Comparison of ENCODE assay signal across 20 mouse cellular contexts in the genomic region with DNA sequence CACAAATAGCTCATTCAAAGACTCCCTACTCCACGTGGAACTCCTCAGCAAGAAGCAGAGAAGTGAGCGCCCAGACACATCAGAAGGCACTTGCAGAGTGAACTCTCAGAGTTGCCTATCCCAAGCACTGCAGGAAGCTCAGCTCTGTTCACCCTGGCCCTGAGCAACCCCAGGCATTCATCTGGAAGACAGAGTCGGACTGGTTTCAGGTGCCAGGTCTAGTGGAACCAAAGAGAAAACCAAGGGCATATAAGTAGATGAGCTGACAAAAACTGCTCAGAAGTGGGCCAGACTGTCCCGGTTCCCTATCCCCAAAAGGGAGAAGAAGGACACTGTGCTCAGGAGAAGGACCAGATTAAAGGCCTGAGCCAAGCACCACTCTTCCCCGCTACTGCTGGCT. TPM values are rescaled to one million over a fixed set of nuclear protein-coding genes. Genes with fewer than 3 reads are reported as not detected.
"Had no signal": no experiment of that assay in that cellular context is flagged by ENCODE, and none has a peak within 500 bp of the region (broad histone marks: within the 10 kb centered on the region; RNA-seq: fewer than 3 reads in every experiment).

No protein-coding gene starts in this region.

- H3K36me3 ChIP-seq: lung, embryonic 15.5 days; midbrain, embryonic 13.5 days; midbrain, embryonic 15.5 days; neural tube, embryonic 12.5 days; stomach, embryonic 15.5 days had no signal

- H3K9ac ChIP-seq: lung, embryonic 15.5 days; midbrain, embryonic 13.5 days; midbrain, embryonic 15.5 days; neural tube, embryonic 12.5 days; stomach, embryonic 15.5 days had no signal

- H3K4me2 ChIP-seq: lung, embryonic 15.5 days; midbrain, embryonic 11.5 days; midbrain, embryonic 13.5 days; midbrain, embryonic 15.5 days; neural tube, embryonic 12.5 days; stomach, embryonic 15.5 days had no signal

- H3K27ac ChIP-seq: lung, embryonic 15.5 days; macrophage; midbrain, embryonic 13.5 days; midbrain, embryonic 15.5 days; neural tube, embryonic 12.5 days; stomach, embryonic 15.5 days; stomach, postnatal 0 days had no signal

- H3K27me3 ChIP-seq: lung, embryonic 15.5 days; midbrain, embryonic 13.5 days; midbrain, embryonic 15.5 days; neural tube, embryonic 12.5 days; stomach, embryonic 15.5 days had no signal

- H3K4me3 ChIP-seq: lung, embryonic 15.5 days; megakaryocyte, embryonic 14.5 days; midbrain, embryonic 13.5 days; midbrain, embryonic 15.5 days; neural tube, embryonic 12.5 days; stomach, embryonic 15.5 days had no signal

- H3K4me1 ChIP-seq: lung, embryonic 15.5 days; megakaryocyte, embryonic 14.5 days; midbrain, embryonic 13.5 days; midbrain, embryonic 15.5 days; neural tube, embryonic 12.5 days; stomach, embryonic 15.5 days had no signal

- H3K9me3 ChIP-seq: lung, embryonic 15.5 days; megakaryocyte, embryonic 14.5 days; midbrain, embryonic 13.5 days; midbrain, embryonic 15.5 days; neural tube, embryonic 12.5 days; stomach, embryonic 15.5 days had no signal

- DNase-seq: lung, adult 2 months; lung, postnatal 14 days; lung, postnatal 36 days; right cerebral cortex, postnatal 14 days; thymus, adult 2 months; thymus, postnatal 25 days; thymus, postnatal 4 days had no signal

- ATAC-seq: lung, postnatal 0 days; midbrain, embryonic 13.5 days; midbrain, embryonic 15.5 days had no signal

RNA-seq across cellular contexts. Expression of a gene that starts 44.3 kb away (rescaled TPM):
- polyA plus RNA-seq: lung, adult 2 months; lung, postnatal 0 days; macrophage; midbrain, embryonic 11.5 days; midbrain, embryonic 13.5 days; midbrain, embryonic 15.5 days; neural tube, embryonic 14.5 days; spleen, adult 2 months; thymus, adult 2 months; urinary bladder, adult 2 months had no signal

RNA-seq across cellular contexts. Expression of a gene that starts 44.5 kb away (rescaled TPM):
- polyA plus RNA-seq: lung, postnatal 0 days; macrophage had no signal
